Mouse (Mus musculus): ENCODE measurements around the gene Rgs7. TPM values are rescaled to one million over a fixed set of nuclear protein-coding genes. Genes with fewer than 3 reads are reported as not detected.

The Rgs7 gene
- polyA plus RNA-seq (2015; fragmentation: Illumina TruSeq; extraction: RNeasy Lipid Tissue Mini Kit (QIAGEN cat#74804); ENCODE audit: insufficient read depth, low read depth, low replicate concordance), result 0.52 TPM

DNA sequence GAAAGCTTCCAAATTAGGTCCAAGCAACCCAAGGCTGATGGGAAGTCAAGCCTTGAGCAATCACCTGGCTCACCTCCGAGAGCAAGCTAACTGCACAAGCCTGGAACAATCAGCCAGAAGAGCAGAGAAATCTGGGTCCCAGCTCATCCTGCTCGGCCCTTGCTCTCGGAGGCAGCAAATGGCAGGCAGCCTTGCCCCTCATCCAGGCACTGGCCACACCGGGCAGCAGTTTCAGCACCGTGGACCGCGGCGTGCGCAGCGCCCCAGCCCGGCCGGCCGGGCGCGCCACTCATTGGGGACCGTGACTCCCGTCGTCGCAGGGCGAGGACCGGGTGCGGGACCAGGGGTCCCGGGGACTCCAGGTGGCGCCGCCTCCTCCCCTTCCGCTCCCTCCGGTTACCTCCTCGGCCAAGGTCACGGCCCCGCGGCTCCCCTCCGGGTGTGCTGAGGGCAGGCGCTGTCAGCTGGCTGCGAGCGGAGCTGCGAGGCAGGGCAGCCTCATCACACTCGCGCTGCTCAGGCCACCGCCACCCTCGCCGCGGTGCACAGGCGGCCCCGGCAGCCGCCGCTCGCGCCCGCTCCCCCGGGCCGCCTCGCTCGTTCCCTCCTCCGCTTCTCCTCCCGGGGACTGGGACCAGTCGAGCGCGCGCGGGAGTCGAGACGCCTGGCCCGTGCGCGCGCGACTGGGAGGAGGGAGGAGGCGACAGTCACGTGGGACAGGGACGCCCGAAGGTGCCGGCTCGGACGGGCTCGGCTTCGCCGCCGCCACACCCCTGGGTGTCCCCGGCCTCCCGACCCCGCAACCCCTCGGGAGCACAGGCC lies at the start of gene Rgs7:
Gene Rgs7 (minus strand): TSS at position 640 of the 822 bp plus-strand sequence.

Other genes with a start within 250 kb of the Rgs7 start
- gene Kmo, start 127.9 kb upstream of the Rgs7 start, polyA plus RNA-seq (2015; fragmentation: Illumina TruSeq; extraction: RNeasy Lipid Tissue Mini Kit (QIAGEN cat#74804); ENCODE audit: insufficient read depth, low read depth, low replicate concordance), result 0.42 TPM
- gene Fh1, start 133.1 kb upstream of the Rgs7 start, polyA plus RNA-seq (2015; fragmentation: Illumina TruSeq; extraction: RNeasy Lipid Tissue Mini Kit (QIAGEN cat#74804); ENCODE audit: insufficient read depth, low read depth, low replicate concordance), result 23.7 TPM
- 0.74 TPM for gene Opn3, start 200.3 kb upstream of the Rgs7 start, polyA plus RNA-seq (2015; fragmentation: Illumina TruSeq; extraction: RNeasy Lipid Tissue Mini Kit (QIAGEN cat#74804); ENCODE audit: insufficient read depth, low read depth, low replicate concordance)
- 1.4 TPM for gene Chml, start 200.4 kb upstream of the Rgs7 start, polyA plus RNA-seq (2015; fragmentation: Illumina TruSeq; extraction: RNeasy Lipid Tissue Mini Kit (QIAGEN cat#74804); ENCODE audit: insufficient read depth, low read depth, low replicate concordance)
- not detected for gene Wdr64, start 206.1 kb upstream of the Rgs7 start, polyA plus RNA-seq (2015; fragmentation: Illumina TruSeq; extraction: RNeasy Lipid Tissue Mini Kit (QIAGEN cat#74804); ENCODE audit: insufficient read depth, low read depth, low replicate concordance)

Data from pancreas, adult 10 weeks (tissue).